Mouse (Mus musculus) cerebellum, postnatal 25 days (tissue): ENCODE results near the gene Negr1.

Experiments
- DNase-seq, 2 experiments: peaks; one replicate each; pipeline ENCODE4 v3.0.0; 2021; ENCODE audit warnings: mixed read lengths in 2 of 2

Negr1 gene

GRCm38 (mm10) chr3:157232723-157233122 lies 671.1 kb downstream of the Negr1 start:
- DNase-seq: peak; percentile 41 to 65

DNA sequence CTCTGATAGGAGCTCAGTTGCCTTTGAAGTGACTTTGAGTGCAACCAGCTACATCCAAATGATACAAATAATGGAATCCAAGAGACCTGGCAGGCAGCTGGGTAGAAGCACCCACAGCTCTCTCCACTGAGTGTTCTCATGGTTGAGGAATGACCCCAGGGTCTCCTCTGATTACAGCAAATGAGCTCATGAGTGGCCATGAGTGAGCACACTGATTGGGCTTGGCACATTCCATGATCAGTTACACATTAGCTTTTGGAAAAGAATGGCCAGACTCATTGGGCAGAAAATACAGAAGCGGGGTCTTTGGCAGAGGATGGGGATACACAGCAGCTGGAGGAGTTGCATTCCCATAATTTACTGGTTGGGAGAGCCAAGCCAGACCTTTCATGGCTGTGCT lies 678.6 kb downstream of the Negr1 start:
- DNase-seq: no peak

GRCm38 (mm10) chr3:157255446-157255845 lies 693.9 kb downstream of the Negr1 start:
- no peak for DNase-seq

DNA sequence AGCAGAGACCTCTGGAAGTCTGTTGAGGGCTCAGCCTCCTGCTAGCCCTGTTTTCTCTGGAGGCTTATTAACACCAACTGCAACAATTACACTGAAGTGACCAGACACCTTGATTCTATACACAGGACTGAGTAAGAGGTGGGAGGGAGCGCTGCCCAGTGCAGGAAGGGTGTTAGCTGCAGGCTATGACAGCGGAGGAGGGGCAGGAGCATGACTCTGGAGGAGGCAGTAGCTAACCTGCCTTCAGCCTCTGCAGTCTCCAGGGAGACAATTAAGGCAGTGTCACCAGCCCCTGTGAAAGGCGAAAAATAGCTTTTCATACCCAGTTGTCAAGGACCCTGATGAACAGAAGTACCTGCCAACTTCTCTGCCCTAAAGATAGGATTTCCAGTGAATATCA lies 694.3 kb downstream of the Negr1 start:
- peak in 1 of 2 experiments; percentile 42 for DNase-seq

DNA sequence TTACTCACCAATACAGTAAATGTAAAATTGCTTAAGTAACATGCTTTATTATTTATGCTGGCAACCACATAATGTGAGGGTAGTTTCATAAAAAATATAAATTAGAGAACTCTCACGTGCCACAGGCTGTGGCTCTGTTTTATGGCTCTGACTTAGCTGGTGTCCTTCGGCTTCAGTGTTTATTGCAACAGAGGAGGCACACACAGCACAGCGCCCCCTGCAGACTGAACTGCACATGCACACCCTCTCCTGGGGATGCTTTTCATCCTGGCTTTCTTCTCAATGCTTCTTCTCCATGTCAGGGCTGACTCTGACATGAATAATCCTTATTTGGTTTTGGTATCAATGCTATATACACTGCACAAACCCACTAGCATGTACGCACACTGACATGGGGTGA lies 707.1 kb downstream of the Negr1 start:
- no peak for DNase-seq

GRCm38 (mm10) chr3:157272379-157272778 lies 710.8 kb downstream of the Negr1 start:
- DNase-seq: peak; percentile 26 to 53

DNA sequence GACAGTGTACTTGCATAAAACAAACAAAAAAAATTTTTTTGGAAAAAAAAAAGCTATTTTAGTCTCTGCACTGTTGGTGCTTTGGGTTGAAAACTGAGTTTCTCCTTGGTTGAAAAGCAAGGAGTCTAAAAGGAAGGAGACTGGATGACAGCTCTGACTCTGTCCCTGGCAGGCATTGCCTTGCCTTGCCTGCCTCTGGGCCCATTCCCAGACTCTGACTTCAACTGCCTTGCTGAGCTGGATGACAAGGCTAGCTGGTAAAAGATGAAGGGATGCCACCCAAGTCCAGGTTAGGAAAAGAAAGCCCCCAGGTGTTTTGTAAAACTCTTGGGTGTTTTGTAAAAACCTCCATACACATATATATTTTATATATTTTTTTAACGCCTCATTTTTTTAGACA lies 712.5 kb downstream of the Negr1 start:
- peak; percentile 11 to 26 for DNase-seq

GRCm38 (mm10) chr3:157279717-157280116 lies 718.1 kb downstream of the Negr1 start:
- no peak for DNase-seq

GRCm38 (mm10) chr3:157281259-157281658 lies 719.7 kb downstream of the Negr1 start:
- no peak for DNase-seq

DNA sequence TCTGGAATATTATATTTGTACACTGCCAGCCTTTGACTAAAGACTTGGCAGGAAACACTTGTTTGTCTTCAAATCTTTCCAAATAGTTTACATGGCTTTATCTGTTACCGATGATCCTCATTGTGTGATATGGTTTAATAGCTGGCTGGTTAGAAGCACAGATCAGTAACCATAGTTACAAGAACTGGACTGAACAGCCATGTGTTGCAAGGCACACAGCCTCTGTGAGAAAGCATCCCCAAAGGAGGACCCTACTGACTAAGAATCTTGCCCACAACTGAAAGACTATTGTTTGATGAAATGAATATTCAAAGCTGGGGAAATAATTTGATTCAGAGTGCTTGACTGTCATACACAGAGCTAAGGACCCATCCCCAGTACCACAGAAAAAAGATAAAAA lies 729.7 kb downstream of the Negr1 start:
- no peak for DNase-seq

- DNase-seq: no peak
These were observed 735.6 kb downstream of the Negr1 start for GRCm38 (mm10) chr3:157297216-157297615.

GRCm38 (mm10) chr3:157303430-157304116 lies 742.0 kb downstream of the Negr1 start:
- no peak for DNase-seq

GRCm38 (mm10) chr3:157321081-157321573 lies 759.5 kb downstream of the Negr1 start:
- DNase-seq: no peak

- DNase-seq: no peak
These were observed 760.2 kb downstream of the Negr1 start for GRCm38 (mm10) chr3:157321834-157322233.

DNA sequence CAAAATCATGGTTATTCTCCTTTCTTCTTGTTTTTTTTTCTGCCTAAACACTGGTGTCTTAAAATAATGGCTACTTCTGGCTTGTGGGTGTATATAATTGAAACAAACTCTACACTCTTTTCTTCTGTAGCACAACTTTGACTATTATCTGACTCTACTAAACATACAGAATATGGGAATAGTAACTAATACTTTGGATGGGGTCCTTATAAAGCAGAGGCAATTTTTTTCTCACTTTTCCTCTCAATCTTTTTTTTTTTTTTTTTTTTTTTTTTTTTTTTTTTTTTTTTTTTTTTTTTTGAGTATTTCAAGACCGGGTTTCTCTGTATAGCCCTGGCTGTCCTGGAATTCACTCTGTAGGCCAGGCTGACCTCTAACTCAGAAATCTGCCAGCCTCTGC lies 772.6 kb downstream of the Negr1 start:
- DNase-seq: no peak

DNA sequence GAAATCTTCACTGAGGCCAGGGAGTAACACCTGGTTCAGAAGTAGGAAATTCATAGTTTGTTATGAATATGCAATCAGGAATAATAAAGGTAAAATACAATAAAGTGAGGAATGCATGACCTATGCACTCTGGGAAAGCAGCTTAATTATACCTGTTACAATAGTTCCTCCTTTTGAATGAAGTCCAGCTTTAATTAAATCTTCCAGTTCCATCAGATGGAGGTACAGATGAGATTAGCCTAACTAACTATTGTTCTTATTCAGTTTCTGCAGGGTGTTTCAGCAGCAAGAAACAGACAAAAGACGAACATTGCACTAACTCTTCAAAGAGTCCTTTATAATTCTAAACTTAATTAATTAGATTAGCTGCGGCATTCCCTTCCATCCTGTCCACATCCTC lies 787.9 kb downstream of the Negr1 start:
- DNase-seq: no peak

GRCm38 (mm10) chr3:157358905-157359304 lies 797.3 kb downstream of the Negr1 start:
- peak in 1 of 2 experiments; percentile 4 for DNase-seq

GRCm38 (mm10) chr3:157359840-157360239 lies 798.2 kb downstream of the Negr1 start:
- DNase-seq: no peak
